Mouse (Mus musculus) monocyte, adult 5-6 weeks (primary cell): ENCODE data around the gene Arntl2. TPM values are rescaled to one million over a fixed set of nuclear protein-coding genes. Genes with fewer than 3 reads are reported as not detected.

ENCODE experiments used
- ATAC-seq: fragments of 153-309, 156-312 bp; replicated peaks from 2 replicates; pipeline ENCODE4 v1.8.0; 2017; ENCODE audit warnings: mild to moderate bottlenecking; ENCODE audit not compliant: low TSS enrichment, insufficient number of reproducible peaks, severe bottlenecking, poor library complexity, low FRiP score
- total RNA-seq: library from RNA; stranded (forward); fragments of 200-1000, 200-491, 200-594 nt; gene quantifications from 3 replicates; pipeline ENCODE4 v1.2.3, GENCODE M21; 2017

Gene Arntl2
- total RNA-seq, 1 experiment from 2014 or later = 1.4 TPM

DNA sequence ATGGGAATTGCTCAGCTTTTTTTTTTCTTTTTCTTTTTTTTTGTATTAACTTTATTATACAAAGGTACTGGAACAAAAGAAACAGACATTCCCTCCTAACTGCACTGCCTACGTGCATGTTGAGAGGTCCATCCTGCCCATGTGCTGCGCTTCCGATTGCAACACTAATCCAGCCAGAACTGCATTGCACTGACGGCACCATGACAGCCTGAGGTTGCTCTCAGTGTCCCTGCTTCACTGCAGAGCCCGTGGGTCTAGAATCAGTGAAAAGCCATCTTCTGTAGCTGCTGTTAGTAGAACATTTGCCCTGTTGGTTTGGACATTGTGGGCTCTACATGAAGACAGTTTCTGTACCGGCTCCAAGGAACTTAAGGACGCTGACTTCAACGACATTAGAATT lies 20.0 kb upstream of the Arntl2 start:
- ATAC-seq = peak; percentile 39; the same call in 1 of the 2 replicates

DNA sequence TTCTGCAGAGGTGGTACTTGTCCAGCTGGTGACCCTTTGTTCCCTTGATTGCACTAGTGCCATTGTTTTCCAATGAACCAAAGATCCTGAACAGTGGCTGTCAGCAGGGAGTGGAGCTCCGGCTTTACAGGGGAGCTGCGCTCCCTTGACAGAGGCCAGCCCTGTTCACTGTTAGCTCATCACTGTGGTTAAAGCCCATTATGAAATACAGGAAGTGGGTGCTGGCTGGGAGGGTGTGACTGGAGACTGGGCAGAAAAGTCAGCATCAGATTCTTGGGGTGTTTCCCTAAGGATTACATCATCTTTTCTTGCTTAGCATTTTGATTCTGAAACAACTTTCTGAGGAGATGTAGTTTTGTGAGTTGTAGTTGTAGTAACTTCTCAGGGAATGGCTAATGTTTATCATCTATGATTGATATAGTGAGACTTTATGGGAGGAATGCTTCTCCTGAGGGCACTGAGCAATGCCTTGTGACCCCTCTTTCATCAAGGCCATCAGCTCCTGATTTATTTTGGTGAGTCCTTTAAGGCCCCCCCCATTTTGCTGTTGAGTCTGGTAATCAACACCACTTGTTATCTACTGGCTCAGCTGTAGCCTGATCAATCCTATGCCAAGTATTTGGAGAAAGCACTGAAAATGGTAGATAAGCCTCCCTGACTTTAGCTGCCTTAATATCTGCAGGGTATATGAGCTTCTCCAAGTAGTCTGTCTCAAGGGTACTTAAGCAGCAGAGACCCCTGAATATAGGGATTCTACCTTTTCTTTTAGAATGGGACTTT lies 19.1 kb upstream of the Arntl2 start:
- ATAC-seq = peak; percentile 97

DNA sequence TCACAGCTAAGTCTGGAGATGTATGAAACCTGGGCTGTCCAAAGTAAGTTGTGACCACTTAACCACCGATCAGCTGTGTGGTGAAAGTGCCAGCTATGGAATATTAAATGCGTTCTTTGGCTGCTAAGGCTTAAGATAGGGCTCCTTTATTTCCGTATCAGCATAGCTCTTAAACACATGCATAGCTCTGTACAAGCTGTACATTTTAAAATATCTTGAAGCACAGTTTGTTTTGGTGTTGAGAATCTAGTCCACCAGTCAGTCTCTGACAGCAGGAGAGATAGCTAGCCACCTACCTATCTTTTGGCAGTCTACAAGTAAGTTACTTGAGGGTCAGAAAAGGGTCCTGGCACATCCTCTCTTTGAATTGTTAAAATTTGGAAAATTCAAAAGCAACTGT lies 17.8 kb upstream of the Arntl2 start:
- no peak for ATAC-seq

DNA sequence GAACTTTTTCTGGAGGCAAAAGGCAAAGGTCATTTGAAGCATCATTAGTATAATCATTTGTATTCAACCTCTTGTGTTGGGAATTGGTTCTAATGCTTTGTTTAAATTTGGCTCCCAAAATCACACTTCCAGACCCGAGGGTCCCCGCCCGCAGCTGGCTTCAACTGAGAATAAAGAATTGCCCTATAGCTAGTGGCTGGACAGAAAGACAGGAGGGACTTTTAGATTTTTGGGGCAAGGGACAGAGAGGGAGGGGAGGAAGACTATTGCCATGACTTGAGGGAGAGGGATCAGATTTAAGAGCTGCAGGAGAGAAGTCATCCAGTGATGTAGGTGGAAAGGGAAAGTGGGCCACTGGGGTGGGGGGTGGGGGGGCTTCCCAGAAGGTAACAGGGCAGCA lies 14.3 kb upstream of the Arntl2 start:
- ATAC-seq = no peak

DNA sequence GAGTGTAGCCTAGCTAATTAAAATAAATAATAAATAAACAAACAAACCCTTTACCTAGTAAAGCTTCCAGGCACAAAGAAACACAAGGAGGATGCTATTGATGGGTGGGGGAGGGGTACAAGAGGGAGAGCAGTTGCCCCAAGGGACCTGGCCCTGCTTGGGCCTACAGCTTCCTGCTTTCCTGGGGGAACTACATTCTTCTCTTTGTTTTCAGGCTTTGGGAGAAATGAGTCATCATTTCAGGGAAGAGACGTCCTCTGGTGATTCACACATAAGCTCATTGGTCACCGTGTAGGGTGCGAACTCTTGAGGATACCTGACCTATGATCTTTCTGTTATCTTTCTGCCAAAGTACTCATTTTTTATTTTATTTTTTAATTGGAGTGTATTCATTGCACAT lies 2.3 kb upstream of the Arntl2 start:
- no peak for ATAC-seq

DNA sequence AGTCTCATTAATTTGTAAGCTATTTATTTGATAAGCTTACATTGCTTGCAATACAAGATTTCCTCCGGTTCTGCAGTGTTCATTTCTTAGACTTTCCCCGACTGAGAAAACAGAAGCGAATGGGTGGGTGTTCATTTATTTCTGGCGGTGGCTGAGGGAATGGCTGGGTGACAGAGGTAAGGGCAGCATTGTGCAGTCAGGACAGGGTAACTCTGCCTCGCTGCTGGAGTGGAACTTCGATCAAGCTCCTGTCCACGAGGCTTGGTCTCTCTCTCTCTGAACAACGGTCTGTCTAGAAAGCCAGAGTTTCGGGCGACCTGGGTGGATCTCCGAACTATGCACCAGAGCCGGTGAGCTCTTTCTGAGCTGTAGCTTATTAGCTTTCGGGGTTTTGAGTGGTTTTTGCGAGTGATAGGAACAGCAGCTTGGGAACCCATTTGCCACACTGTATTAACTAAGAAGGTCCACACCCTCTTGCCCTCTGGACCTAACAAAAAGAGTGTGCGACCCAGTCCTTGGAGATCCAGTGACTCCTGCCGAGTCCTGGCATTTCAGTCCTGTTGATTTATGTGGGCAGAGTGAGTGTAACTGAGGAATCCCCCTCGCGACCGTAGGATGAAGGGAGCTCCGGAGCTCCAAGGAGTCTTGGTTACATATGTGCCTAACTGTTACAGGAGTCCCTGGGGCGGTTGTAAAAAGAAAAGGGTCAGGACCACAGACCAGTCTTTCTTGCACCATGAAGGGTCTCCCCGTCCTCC lies 510 bp upstream of the Arntl2 start:
- ATAC-seq = no peak

DNA sequence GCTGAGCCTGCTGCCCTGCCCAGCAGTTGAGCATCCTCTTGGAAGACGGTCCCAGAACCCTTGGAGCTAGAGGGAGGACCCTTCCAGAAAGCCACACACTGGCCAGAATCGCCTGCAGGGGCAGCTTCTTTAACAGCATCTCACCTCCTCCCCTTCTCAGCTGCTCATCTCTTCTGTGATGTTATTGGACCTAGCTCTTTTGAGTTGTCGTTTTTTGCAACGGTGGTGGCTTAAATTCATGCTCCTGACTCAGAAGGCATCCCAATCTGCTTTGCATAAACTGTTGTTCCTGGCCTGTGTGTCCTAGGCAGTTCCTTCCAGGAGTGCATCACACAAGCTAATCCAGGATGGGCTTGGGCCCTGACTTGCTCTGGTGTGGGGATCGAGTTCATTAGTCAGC lies 1.6 kb downstream of the Arntl2 start:
- ATAC-seq = no peak

DNA sequence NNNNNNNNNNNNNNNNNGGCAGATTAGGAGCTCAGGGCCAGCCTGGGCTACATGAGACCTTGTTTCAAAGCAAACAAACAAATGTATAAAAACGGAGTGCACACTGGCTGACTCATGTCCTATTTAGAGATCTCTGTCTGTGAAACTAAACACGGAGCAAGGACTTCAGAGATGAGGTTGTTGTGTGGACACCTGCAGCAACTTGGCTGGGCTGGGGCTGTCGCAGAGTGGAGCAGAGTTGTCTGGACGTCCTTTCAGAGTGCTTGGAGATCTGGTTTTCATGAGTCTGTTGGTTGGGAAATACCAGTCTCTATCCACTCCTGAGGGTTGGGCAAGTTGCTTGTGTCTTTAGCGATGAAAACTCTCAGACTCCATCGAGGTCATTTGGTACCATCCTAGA lies 14.1 kb downstream of the Arntl2 start:
- no peak for ATAC-seq

DNA sequence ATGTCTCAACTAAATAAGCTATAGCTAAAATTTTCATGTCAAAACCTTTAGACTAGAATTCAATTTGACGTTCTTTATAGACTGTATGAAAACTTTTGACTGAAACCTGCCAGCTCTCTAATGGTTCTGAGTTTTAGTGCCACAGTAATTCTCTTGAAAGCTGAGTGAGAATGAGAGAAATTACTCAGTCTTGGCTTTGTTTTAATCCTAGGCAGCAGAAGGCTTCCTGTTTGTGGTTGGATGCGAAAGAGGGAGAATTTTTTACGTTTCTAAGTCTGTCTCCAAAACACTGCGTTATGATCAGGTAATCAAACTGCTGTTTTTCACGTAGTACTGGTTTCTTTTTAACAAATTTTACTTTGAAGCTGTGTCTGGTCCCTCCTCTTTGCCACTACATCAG lies 17.2 kb downstream of the Arntl2 start:
- no peak for ATAC-seq

DNA sequence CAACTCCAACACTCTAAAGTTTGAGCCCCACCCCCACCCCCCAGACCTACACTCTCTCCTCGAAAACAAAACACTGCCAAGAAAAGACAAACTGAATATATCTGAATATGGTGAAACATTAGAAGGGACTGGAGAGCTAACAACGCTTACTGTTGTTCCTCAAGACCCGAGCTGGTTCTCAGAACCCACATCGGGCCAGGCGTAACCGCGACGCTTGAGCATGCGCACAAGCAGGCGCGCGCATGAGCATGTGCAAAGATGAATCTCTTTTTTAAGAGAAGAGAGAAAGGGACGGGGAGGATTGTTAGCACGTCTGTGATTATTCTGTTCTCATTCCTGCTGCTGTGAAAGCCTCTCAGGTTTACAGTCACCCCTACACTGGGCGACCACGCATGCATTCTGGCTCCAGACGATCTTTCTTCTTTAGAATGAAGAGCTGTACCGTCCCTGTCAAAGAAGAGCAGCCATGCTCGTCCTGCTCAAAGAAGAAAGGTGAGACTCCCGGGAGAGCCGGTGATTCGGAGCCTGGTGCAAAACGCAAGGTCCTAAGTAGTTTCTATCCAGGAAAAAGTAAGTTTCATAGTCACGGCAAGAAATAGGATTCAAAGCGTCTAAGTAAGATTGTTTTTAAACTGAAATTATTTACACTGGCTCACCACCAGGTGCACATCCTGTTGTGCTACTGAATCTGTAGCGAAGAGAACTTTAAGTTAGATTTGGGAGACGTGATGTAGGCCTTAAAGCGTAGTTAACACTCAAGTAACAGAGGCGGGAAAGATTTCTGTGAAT lies 24.5 kb downstream of the Arntl2 start:
- ATAC-seq = no peak

DNA sequence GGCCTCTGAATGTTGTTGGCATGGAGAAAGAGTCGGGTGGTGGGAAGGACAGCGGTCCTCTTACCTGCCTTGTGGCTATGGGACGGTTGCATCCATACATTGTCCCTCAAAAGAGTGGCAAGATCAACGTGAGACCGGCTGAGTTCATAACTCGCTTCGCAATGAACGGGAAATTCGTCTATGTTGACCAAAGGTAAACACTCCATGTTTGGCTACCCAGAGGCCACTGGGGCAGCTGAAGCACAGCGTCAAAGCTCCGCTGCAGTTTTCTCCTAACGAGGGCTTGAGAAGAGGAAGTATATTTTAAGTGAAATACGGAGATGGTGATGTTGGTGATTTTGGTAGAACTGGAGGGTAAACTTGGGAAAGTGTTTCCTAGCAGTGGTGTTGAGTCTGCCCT lies 26.1 kb downstream of the Arntl2 start:
- no peak for ATAC-seq

DNA sequence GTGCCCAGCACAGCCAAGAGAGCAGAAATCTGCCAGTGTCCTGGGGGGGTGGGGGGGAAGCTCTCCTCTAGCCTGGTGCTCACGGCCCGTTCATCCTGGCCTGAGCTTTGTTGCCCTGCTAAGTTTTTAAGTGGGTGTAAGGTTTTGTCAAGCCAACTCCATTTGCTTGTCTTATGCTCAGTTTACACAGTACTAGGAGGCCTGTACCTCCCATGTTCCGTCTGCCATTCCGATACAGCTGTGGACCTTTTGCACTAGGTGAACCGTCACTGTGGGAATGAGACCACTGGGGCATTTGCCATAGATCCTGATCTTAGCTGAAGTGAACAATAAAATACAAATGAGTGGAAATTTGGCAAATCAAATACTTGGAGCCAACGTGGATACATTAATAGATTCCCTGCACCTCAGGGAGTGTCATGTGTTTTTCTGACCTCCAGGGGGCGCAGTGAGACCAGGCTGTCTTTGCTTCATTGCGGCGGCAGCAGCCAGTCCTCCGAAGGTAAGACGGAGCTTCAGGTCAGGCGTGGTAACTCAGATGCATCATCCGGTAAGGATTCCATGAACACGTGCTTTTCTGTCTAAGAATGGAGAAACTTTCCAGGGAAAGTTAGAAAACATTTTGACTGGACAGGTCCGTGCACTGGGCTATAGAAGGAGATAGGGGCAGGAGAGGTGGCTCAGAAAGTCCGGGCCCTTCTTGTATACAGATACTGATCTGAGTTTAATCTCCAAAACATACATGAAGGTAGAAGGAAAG lies 29.1 kb downstream of the Arntl2 start:
- ATAC-seq = peak; percentile 77

DNA sequence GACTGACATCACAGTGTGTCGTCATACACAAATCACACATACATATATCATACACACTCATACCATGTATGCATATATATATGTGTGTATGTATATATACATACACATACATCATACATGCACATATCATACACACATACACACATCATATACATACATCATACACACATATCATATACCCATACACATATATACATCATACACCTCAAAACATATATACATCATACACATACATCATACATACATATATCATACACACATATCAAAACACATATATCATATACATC lies 29.6 kb downstream of the Arntl2 start:
- no peak for ATAC-seq

DNA sequence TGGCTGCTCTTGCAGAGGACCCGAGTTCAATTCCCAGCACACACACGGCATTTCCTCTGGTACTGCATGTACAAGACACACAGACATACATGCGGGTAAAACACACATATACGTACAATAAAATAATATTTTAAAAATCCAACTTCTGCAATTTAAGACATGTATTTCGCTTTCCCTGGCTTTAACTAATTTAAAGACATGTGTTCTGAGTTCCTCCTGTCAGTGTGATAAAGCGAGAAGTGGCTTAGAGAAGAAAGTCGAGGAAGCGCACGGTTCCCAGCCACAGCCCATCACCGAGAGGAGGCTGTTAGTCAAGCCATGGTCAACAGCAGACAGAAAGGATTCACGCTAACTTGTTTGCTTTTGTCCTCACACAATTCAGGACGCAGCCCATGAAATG lies 35.5 kb downstream of the Arntl2 start:
- no peak for ATAC-seq

DNA sequence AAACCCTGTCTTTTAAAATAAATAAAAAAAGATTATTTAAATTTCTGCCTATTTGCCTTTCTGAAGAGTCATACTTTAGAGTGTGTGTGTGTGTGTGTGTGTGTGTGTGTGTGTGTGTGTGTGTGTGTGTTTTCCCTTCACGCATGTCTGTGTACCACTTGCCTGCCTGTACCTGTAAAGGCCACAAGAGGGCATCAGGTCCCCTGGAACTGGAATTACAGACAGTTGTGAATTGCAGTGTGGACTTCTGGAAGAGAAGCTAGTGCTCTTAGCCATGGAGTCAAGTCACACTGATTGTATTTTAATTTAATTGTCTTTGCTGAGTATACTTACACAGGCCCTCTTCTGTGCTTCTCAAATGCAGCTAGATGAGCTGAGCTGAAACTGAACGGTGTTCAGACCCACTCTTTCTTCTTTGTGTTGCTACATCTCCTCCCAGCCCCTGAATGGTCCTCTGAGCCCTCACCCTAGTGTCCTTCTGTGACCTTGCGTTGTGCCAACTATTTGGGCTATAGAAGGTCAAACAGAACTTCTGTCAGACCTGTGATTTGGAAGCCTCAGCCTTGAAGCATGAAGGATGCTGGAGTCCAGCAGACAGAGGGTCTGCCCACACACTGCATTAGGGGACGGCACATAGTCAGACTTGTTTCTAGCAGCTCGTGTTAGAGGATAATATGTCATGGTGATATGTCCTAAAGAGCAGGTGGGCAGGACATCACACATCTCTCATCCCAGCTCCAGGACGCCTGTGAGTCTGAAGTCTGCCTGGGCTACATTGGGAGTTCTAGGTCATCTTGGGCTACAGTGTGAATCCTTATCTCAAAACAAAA lies 37.8 kb downstream of the Arntl2 start:
- ATAC-seq = 0 out of 2 replicates have a peak, but pooled peaks have one; percentile 55

DNA sequence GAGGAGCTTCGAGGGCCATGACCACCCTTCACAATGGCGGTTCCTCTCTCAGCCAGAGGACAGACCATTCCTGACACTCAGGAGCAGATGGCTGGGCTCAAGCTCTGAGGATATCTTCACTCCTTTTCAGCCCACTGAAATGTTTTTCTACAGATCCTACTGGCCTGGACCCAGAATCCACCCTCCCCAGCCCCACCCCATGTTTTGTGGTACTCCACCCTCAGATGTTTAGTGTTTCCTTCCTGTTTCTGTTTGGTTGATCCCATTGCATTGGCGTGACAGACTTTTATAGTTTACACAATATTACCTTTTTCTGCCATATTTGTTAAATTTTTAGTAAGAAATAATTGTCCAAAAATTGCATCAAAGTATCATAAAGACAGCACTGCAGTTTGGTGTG lies 38.5 kb downstream of the Arntl2 start:
- no peak for ATAC-seq

DNA sequence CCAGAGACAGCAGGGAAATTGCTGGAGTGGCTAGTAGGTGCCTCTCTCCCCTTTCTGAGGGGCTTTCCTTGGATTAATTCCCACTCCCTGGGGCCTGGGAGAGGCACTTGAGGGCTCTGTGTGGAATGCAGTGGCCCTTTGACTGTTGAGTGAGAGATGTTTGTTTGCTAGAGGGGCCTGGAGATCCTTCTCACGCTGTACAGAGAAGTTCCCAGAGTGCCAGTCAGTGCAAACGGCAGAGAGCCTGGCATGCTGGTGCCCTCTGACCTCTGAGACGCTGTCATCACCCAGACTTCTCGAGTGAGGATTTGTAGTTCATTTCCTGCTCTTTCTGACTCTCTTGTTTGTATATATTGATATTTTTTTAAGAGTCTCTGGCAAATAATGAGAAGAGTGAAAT lies 39.9 kb downstream of the Arntl2 start:
- ATAC-seq = no peak

DNA sequence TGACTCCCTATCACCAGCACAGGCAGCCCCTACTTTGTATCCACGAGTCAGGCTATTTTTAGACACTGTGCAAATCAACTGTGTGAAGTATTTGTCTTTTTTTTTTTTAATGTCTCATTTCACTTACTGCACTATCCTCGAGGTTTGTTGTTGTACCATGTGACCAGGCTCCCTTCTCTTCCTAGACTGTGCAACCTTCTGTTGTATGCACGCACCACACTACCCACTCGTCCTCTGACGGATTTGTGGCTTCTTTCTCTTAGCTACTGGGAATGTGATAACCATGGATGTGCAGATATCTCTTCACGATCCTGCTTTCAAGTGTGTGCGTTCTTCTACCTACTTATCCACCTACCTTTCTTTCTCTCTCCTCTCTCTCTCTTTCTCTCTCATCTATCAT lies 41.5 kb downstream of the Arntl2 start:
- ATAC-seq = no peak
